Mouse (Mus musculus): ENCODE measurements at regions not wholly inside any gene's neighbourhood (a gene's known extent, or its start where the extent isn't known, plus 50 kb on each side); places are given as distances from the start of the nearest gene placed in this dataset.
"Not testable (repeated sequence)": the region's sequence is repeated elsewhere in the genome, so short reads cannot be mapped to it uniquely, and the experiment has no call there.

DNA sequence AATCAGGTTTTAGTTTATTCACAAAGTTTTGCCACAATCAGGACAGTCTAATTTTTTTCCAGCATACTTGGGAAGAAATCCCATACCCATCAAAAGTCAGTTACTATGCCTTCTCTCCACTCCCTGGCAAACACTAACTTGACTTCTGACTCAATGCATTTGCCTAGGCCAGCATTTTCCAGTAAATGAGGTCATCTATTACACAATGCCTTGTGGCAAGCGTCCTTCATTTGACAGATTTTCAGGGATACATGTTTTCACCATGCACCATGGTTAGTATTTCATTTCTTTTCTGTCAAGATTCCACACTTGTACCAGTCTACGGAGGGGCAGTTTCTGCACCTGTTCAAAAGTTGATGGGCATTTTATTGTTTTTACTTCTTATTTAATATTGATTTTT is 88.4 kb upstream of the Slc2a12 start:
- POLR2A ChIA-PET, CTCF ChIA-PET: not testable (repeated sequence)

- CTCF ChIA-PET, POLR2A ChIA-PET: not testable (repeated sequence)
These were observed 75.4 kb upstream of the Slc2a12 start for GRCm38 (mm10) chr10:22569250-22570010.

GRCm38 (mm10) chr10:22574048-22574447 is 70.8 kb upstream of the Slc2a12 start:
- POLR2A ChIA-PET, CTCF ChIA-PET: not testable (repeated sequence)

- CTCF ChIA-PET, result interaction anchor here in 3 of 4 experiments (0.6 to 2.5 kb wide), 16 partner anchors 12 to 562 kb away, joined by 3 to 21 read pairs (median 3); partner anchors contain the start of gene Slc2a12 (in 1 of the 3)
- POLR2A ChIA-PET, result interaction anchor here in 2 of 4 experiments (0.6 to 1.9 kb wide), 3 partner anchors 134 to 545 kb away, joined by 4 to 6 read pairs (median 5); partner anchors contain the start of gene Tbpl1 (in 1 of the 2)
These were observed 65.4 kb upstream of the Slc2a12 start for GRCm38 (mm10) chr10:22579426-22579825.

DNA sequence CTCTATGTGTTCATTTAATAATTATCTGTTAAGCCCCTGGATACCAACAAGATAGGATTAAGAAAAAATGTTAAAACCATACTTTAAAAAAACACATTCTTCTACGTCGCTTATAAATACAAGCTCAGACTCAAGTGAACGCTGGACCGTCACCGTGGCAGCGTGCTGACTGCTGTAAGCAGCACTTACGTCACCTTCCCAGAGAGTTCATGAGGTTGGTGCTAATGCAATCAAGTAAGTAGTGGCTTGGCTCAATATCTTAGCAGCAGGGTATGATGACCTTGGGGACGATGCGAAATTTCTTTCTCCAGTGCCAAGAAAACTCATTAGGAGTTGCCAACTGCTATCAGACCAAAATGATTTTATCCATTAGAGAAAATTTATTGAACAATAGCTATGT is 63.5 kb upstream of the Slc2a12 start:
- CTCF ChIA-PET, result interaction anchor here in 2 of 4 experiments (0.6 to 0.7 kb wide), 2 partner anchors 103 to 469 kb away, joined by 3 read pairs; no protein-coding TSS in a partner anchor
- POLR2A ChIA-PET, result interaction anchor here in 2 of 4 experiments (1.0 to 1.2 kb wide), 2 partner anchors 132 to 150 kb away, joined by 3 to 4 read pairs; no protein-coding TSS in a partner anchor

GRCm38 (mm10) chr10:22583306-22583705 is 61.5 kb upstream of the Slc2a12 start:
- POLR2A ChIA-PET, CTCF ChIA-PET: not testable (repeated sequence)

DNA sequence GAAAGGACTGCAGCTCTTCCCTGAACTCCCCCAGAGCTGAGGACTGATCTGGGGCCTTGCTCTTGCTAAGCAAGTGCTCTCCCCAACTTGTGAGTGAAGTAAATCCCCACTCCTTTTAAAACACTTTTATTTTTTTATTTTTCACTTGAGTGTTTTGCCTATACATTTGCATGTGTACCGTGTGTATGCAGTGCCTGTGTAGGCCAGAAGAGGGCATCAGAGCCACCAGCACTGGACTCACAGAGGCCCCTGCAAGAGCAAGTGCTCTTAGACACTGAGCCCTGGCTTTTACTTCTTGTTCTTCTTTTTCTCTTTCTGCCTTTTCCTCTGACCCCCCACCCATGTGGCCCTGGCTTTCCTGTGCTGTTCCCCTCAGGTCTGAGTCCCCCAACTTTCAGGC is 56.2 kb upstream of the Slc2a12 start:
- CTCF ChIA-PET, result interaction anchor here in 1 of 4 experiments (0.6 kb wide), 1 partner anchor 270 kb away, joined by 3 read pairs; no protein-coding TSS in a partner anchor
- POLR2A ChIA-PET, result not testable (repeated sequence)

GRCm38 (mm10) chr10:22591664-22592063 is 53.1 kb upstream of the Slc2a12 start:
- ChIA-PET CTCF (interaction anchor here in 1 of 4 experiments (0.6 kb wide), 1 partner anchor 1153 kb away, joined by 3 read pairs; no protein-coding TSS in a partner anchor), POLR2A (interaction anchor here in 1 of 4 experiments (0.7 kb wide), 1 partner anchor 320 kb away, joined by 4 read pairs; no protein-coding TSS in a partner anchor)

DNA sequence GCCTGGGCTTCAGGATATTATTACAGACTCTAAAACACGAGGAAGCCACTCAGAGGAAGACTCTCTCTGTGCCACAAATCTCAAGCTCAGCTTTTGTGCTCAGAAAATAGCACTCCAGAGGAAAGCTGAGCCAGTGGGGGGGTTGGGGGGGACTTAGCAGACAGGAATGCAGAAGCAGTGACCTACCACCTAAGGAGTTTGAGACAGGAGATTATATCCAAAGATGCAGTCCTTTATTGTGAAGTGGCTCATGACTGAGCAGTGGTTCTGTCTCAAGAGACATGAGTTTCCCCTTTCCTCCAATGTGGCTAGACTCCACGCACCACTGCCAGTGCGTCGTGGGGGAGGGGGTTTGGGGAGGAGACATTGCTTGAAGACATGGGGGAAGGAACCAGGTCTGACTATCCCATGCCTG is 52.6 kb upstream of the Slc2a12 start:
- CTCF ChIA-PET, result interaction anchor here in 1 of 4 experiments (0.6 kb wide), 1 partner anchor 1152 kb away, joined by 3 read pairs; no protein-coding TSS in a partner anchor
- POLR2A ChIA-PET, result not testable (repeated sequence)

DNA sequence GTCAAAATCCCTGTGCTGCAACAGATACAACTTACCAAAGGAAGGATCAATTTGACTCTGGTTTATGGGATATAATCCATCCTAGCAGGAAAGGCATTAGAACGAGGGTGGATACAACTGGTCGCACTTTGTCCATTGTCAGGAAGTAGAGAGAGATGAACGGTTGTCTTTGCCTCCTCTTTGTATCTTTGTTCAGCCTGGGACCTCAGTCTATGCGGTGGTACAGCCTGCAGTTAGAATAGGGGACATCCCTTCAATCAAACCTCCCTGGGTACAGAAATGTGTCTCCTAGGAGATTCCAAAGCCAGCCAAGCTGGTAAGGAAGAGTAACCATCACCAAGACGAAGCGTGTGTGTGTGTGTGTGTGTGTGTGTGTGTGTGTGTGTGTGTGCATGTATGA is 52.1 kb upstream of the Slc2a12 start:
- CTCF ChIA-PET, result not testable (repeated sequence)

More for the DNA sequence above, 52.1 kb upstream of the Slc2a12 start:
- POLR2A ChIA-PET, result not testable (repeated sequence)

Measured in embryonic stem cell, embryonic (primary cell).